Mouse (Mus musculus) effector memory CD4-positive, alpha-beta T cell, adult 5 months (primary cell): ENCODE measurements around the gene Cox7a2. TPM values are rescaled to one million over a fixed set of nuclear protein-coding genes. Genes with fewer than 3 reads are reported as not detected.

Experiments
- polyA plus RNA-seq: library from polyadenylated mRNA; unstranded; fragments of 100-300 nt; shearing (Covaris generic); gene quantifications from one replicate; pipeline ENCODE4 v1.2.1, GENCODE M21; 2017

Cox7a2 gene
- 210 TPM for polyA plus RNA-seq

DNA sequence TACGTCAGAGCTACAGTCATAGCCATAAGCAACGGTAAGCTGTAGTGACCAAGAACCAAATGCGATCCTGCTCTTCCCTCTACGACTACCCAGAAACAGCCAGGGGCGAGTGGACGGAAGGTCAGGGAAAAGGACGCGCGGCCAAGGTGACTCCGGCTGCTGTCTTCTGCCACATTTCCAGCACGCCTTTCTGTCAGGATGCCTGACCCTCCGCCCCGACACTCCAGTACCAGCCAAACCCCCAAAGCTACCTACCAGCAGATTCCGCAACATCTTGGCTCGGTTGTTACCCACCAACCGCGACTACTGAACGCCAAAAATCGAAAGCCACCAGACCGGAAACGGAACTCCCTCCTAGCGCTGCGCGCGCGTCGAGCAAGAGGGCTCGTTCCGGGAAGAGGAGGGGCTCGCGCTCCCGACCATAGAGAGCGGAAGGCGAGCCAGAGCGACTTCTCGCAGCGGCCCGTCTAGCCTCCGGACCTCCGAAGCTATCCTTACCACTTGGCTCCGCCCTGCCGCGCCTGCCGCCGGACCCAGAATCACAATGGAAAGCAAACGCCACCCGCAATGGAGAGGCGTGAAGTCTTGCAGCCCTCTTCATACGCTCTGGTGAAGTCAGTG lies at the start of gene Cox7a2:
Cox7a2 (minus strand) TSS at position 494 of the 621 bp plus-strand sequence.

DNA sequence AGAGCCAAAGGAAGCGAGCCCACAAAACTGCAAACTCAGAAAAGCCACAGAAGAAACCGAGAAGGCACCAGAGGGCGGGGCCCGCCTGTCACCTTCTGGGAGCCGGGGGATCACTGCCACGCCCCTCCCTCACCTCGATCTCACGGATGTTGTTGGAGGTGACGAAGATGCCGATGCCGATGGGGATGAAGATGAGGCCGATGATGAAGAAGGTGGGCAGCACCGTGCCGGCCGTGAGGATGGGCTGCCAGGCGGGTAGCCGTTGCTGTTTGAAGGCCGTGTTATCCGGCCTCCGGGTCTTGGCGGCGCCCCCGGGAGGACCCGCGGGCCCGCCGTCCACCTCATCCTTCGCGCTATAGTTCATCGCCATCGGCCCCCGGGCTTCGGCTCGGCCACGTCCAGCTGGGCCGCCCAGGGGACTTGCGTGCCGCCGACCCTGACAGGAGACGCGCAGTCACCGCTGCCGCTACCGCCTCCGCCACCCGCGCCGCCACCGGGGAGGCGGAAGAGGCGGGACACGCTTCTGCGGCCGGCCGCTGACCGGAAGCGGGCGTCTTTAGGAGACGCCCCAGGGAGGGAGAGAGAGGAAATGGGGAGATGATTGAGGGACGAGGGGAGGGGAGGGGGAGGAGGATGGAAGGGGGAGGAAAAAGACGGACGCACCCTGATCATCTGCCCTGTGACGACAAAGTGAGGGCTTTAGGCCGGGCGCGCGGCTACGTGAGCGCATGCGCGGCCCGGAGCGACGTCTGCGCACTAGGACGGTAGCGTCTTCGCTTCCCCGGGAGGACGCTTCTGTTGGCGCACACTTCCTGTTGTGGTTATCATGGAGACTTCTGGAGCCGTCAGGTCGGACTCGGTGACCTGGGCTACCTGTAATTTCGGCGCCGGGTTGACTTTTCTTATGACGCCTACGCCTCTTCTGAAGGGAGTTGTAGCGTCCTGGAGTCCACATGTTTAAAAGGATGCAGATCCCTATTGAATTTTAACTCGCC lies 33.5 kb upstream of the Cox7a2 start, which contains the start of gene Tmem30a:
Tmem30a (minus strand) TSS at position 667 of the 995 bp plus-strand sequence.

DNA sequence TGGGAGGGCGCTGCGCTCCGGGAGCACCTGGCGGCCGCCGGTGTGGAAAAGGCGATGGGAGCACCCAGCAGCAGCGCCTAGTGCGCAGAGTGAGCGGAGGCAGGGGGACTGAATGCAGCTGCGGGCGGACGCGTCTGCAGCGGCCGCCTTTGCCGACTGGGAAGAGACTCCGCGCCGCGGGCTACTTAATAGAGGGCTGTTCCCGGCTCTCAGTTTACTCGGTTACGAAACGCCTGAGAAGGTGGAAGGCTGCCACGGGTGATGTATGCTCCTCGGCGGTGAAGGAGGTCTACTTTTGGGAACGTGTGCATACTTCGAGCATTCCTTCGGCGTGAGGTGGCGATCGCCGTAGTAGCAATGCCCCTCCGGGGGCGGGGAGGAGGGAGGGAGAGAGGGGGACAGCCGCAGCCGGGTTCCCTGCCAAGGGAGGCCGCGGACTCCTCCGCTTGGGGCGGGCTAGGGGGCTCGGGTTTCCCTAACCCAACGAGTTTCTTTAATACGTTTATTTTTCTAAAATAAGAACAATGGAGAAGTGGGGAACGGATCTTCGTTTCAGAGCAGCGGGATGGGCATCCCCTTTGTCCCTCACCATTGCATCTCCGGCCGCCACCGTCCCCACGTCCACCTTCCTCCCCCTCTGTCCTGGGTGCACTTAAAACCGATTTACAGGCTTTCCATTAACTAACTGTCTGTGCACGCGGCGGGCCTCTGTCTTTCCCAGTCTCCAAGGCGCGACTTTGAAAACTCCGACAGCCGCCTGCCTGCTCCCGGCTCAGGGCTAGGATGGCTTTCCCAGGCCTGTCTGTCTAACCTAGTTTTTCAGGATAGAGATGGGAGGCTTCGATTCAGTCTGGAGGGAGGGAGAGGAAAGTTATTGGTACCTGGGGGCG lies 41.0 kb downstream of the Cox7a2 start, which contains the start of gene Col12a1:
Col12a1 (minus strand) TSS at position 351 of the 890 bp plus-strand sequence.

Other genes starting within 250 kb of the Cox7a2 start
- 0.20 TPM for gene Col12a1, start 41.0 kb downstream of the Cox7a2 start, polyA plus RNA-seq
- gene Tmem30a, start 33.6 kb upstream of the Cox7a2 start, polyA plus RNA-seq, result 148 TPM